Comparison of ENCODE assay signal across 16 mouse cellular contexts in genomic region chr5:105703286-105703655, GRCm38 (mm10). TPM values are rescaled to one million over a fixed set of nuclear protein-coding genes. Genes with fewer than 3 reads are reported as not detected.
DNase-seq lines count a peak whose midpoint lies in the region; ATAC-seq and TF ChIP-seq lines count a peak whose summit lies in the region.
"Had no signal": no experiment of that assay in that cellular context is flagged by ENCODE, and none has a peak within 500 bp of the region (broad histone marks: within the 10 kb centered on the region; RNA-seq: fewer than 3 reads in every experiment).

No protein-coding gene starts in this region.

- H3K9me3 ChIP-seq in hindbrain, embryonic 15.5 days = no peaks in the 10 kb centered on the region
- H3K9me3 ChIP-seq in hindbrain, embryonic 11.5 days (ENCODE audit: control insufficient read depth, low read length) = no peaks in the 10 kb centered on the region
- H3K9me3 ChIP-seq in MEL (replicated peaks; ENCODE audit: insufficient read depth, low read length) = no peaks in the 10 kb centered on the region
- H3K9me3 ChIP-seq in liver, embryonic 13.5 days (replicated peaks) = no peaks in the 10 kb centered on the region
- H3K9me3 ChIP-seq: hindbrain, embryonic 10.5 days; limb, embryonic 12.5 days; midbrain, embryonic 13.5 days; neural tube, embryonic 15.5 days had no signal

- no peak for TF ChIP-seq EP300 in MEL (IDR thresholded peaks at IDR 0.05; ENCODE audit: low read depth in 1 of 2, low read length in 2 of 2)

- H3K27ac ChIP-seq in hindbrain, embryonic 15.5 days (replicated peaks) = 0 out of 2 replicates have a peak overlapping the region, but pooled peaks have one; percentile 18
- no peak overlapping the region for H3K27ac ChIP-seq in hindbrain, embryonic 11.5 days (ENCODE audit: low read depth, low read length)
- peak overlapping the region; percentile 11; the same call in 1 of the 2 replicates for H3K27ac ChIP-seq in MEL (ENCODE audit: control insufficient read depth, low read depth, low read length)
- H3K27ac ChIP-seq in liver, embryonic 13.5 days = 0 out of 2 replicates have a peak overlapping the region, but pooled peaks have one; percentile 5
- H3K27ac ChIP-seq: hindbrain, embryonic 10.5 days; left cerebral cortex, adult 2 months; limb, embryonic 12.5 days; midbrain, embryonic 13.5 days; neural tube, embryonic 15.5 days had no signal

- peaks cover 61% of the 10 kb centered on the region for H3K4me1 ChIP-seq in hindbrain, embryonic 15.5 days (replicated peaks)
- H3K4me1 ChIP-seq in hindbrain, embryonic 11.5 days (replicated peaks; ENCODE audit: control insufficient read depth, insufficient read depth, low read length) = no peaks in the 10 kb centered on the region
- peaks cover 11 to 25% of the 10 kb centered on the region in 2 experiments for H3K4me1 ChIP-seq in MEL (ENCODE audit: control insufficient read depth in 1 of 2, insufficient read depth in 2 of 2, low read length in 2 of 2)
- H3K4me1 ChIP-seq in liver, embryonic 13.5 days (replicated peaks) = peaks cover 71% of the 10 kb centered on the region

- no peak for TF ChIP-seq RAD21 in MEL (IDR thresholded peaks at IDR 0.05; ENCODE audit: low read depth, low read length)

- no peak for TF ChIP-seq POLR2A in MEL (IDR thresholded peaks at IDR 0.05; ENCODE audit: control insufficient read depth in 1 of 2, insufficient read depth in 1 of 2, low read depth in 1 of 2, low read length in 2 of 2, poor library complexity in 1 of 2)

- 89% methylated on average over 11 of the region's 11 CpGs for WGBS in hindbrain, embryonic 15.5 days
- 91% methylated on average over 11 of the region's 11 CpGs for WGBS in hindbrain, embryonic 11.5 days
- WGBS in liver, embryonic 13.5 days (ENCODE audit: insufficient replicate concordance) = 70% methylated on average over 11 of the region's 11 CpGs

- H3K4me3 ChIP-seq in hindbrain, embryonic 15.5 days = no peak overlapping the region
- H3K4me3 ChIP-seq in hindbrain, embryonic 11.5 days (ENCODE audit: low read depth, low read length) = no peak overlapping the region
- no peak overlapping the region for H3K4me3 ChIP-seq in MEL (ENCODE audit: control insufficient read depth in 1 of 2, insufficient read depth in 1 of 2, low read depth in 2 of 2, low read length in 2 of 2)
- no peak overlapping the region for H3K4me3 ChIP-seq in liver, embryonic 13.5 days (replicated peaks)
- H3K4me3 ChIP-seq: hindbrain, embryonic 10.5 days; left cerebral cortex, adult 2 months; limb, embryonic 12.5 days; midbrain, embryonic 13.5 days; neural tube, embryonic 15.5 days had no signal

- no peak overlapping the region for H3K9ac ChIP-seq in hindbrain, embryonic 15.5 days
- no peak overlapping the region for H3K9ac ChIP-seq in hindbrain, embryonic 11.5 days (ENCODE audit: low read depth, low read length)
- no peak overlapping the region for H3K9ac ChIP-seq in MEL (ENCODE audit: control insufficient read depth, low read depth, low read length, poor library complexity, severe bottlenecking)
- no peak overlapping the region for H3K9ac ChIP-seq in liver, embryonic 13.5 days
- H3K9ac ChIP-seq: limb, embryonic 12.5 days; midbrain, embryonic 13.5 days; neural tube, embryonic 15.5 days had no signal

- H3K79me2 ChIP-seq in MEL (ENCODE audit: control insufficient read depth, insufficient read depth, low read length, poor library complexity) = peaks cover 8% of the 10 kb centered on the region

- H3K4me2 ChIP-seq in hindbrain, embryonic 15.5 days = no peak overlapping the region
- no peak overlapping the region for H3K4me2 ChIP-seq in hindbrain, embryonic 11.5 days (replicated peaks; ENCODE audit: low read depth, low read length)
- H3K4me2 ChIP-seq in liver, embryonic 13.5 days = no peak overlapping the region
- H3K4me2 ChIP-seq: limb, embryonic 12.5 days; midbrain, embryonic 13.5 days; neural tube, embryonic 15.5 days had no signal

- no peak for ATAC-seq in hindbrain, embryonic 15.5 days (ENCODE audit: low FRiP score, low read depth)
- ATAC-seq in hindbrain, embryonic 11.5 days (ENCODE audit: low FRiP score) = no peak
- ATAC-seq in liver, embryonic 13.5 days (ENCODE audit: low read depth) = no peak
- ATAC-seq: midbrain, embryonic 13.5 days had no signal

- no peak for TF ChIP-seq CTCF in MEL (IDR thresholded peaks at IDR 0.05 in 2 of 3, conservative IDR thresholded peaks at IDR 0.05 in 1 of 3; ENCODE audit: control insufficient read depth in 1 of 3, insufficient read depth in 1 of 3, low read depth in 2 of 3, low read length in 3 of 3, poor library complexity in 1 of 3, severe bottlenecking in 1 of 3)

- H3K27me3 ChIP-seq in hindbrain, embryonic 15.5 days = no peaks in the 10 kb centered on the region
- H3K27me3 ChIP-seq in hindbrain, embryonic 11.5 days (ENCODE audit: control insufficient read depth, insufficient read depth, low read length) = no peaks in the 10 kb centered on the region
- no peaks in the 10 kb centered on the region for H3K27me3 ChIP-seq in MEL (ENCODE audit: control insufficient read depth in 1 of 2, insufficient read depth in 2 of 2, low read length in 2 of 2)
- peaks cover 28% of the 10 kb centered on the region for H3K27me3 ChIP-seq in liver, embryonic 13.5 days
- H3K27me3 ChIP-seq: neural tube, embryonic 15.5 days had no signal

- no peak for DNase-seq in hindbrain, embryonic 11.5 days (ENCODE audit: low spot score)
- peak; percentile 53 to 59 for DNase-seq in lung, adult 18-20 months
- DNase-seq in lung, postnatal 10 days = no peak
- DNase-seq in MEL (ENCODE audit: low read depth, low spot score) = no peak
- DNase-seq in liver, embryonic 13.5 days = no peak
- DNase-seq in adrenal gland, postnatal 4 days (ENCODE audit: low spot score in 2 of 2) = no peak
- DNase-seq in thymus, postnatal 4 days = no peak
- DNase-seq: cerebellum, postnatal 10 days; heart, adult 18-20 months; right cerebral cortex, postnatal 25 days had no signal

- H3K36me3 ChIP-seq in hindbrain, embryonic 15.5 days = no peaks in the 10 kb centered on the region
- no peaks in the 10 kb centered on the region for H3K36me3 ChIP-seq in hindbrain, embryonic 11.5 days (ENCODE audit: control insufficient read depth, insufficient read depth, low read length)
- H3K36me3 ChIP-seq in MEL (ENCODE audit: control insufficient read depth in 1 of 2, insufficient read depth in 2 of 2, low read length in 2 of 2) = peaks cover 0 to 20% of the 10 kb centered on the region in 2 experiments; a peak in 2 of 4 replicates
- H3K36me3 ChIP-seq in liver, embryonic 13.5 days = no peaks in the 10 kb centered on the region
- H3K36me3 ChIP-seq: neural tube, embryonic 15.5 days had no signal

TF ChIP-seq in MEL, 35 proteins besides CTCF, POLR2A, EP300 and RAD21:
- TF ChIP-seq MYB (IDR thresholded peaks at IDR 0.05; ENCODE audit: low read depth, low read length) (no peak), RCOR1 (IDR thresholded peaks at IDR 0.05; ENCODE audit: low read depth, low read length) (no peak), MXI1 (IDR thresholded peaks at IDR 0.05; ENCODE audit: low read depth, low read length) (no peak), ZKSCAN1 (IDR thresholded peaks at IDR 0.05; ENCODE audit: low read depth, low read length) (no peak), KAT2A (conservative IDR thresholded peaks at IDR 0.05; ENCODE audit: low read depth, low read length) (no peak), NELFE (IDR thresholded peaks at IDR 0.05; ENCODE audit: low read depth, low read length) (no peak), TCF12 (IDR thresholded peaks at IDR 0.05; ENCODE audit: low read depth, low read length) (no peak), SMC3 (IDR thresholded peaks at IDR 0.05; ENCODE audit: low read depth, low read length) (no peak), ELF1 (IDR thresholded peaks at IDR 0.05; ENCODE audit: low read depth, low read length) (no peak), MAX (IDR thresholded peaks at IDR 0.05; ENCODE audit: low read length) (no peak), E2F4 (IDR thresholded peaks at IDR 0.05; ENCODE audit: borderline replicate concordance, low read depth, low read length) (no peak), USF1 (IDR thresholded peaks at IDR 0.05; ENCODE audit: low read depth, low read length) (no peak), MYC (IDR thresholded peaks at IDR 0.05; ENCODE audit: low read depth, low read length) (no peak), POLR2AphosphoS5 (IDR thresholded peaks at IDR 0.05; ENCODE audit: borderline replicate concordance, low read depth, low read length) (no peak), CHD2 (IDR thresholded peaks at IDR 0.05; ENCODE audit: low read length) (no peak), GABPA (IDR thresholded peaks at IDR 0.05; ENCODE audit: low read depth, low read length) (no peak), MAZ (IDR thresholded peaks at IDR 0.05; ENCODE audit: low read depth, low read length) (no peak), TAL1 (IDR thresholded peaks at IDR 0.05; ENCODE audit: low read length) (no peak)

RNA-seq across cellular contexts. Expression of gene Lrrc8d, which starts 3.5 kb away (rescaled TPM):
- 29.7 and 35.6 TPM in 2 replicates for polyA plus RNA-seq in hindbrain, embryonic 15.5 days (2015; fragmentation: Nextera tagmentation; extraction: Ambion mirVana)
- polyA plus RNA-seq in hindbrain, embryonic 11.5 days (2014; fragmentation: Nextera tagmentation; extraction: Ambion mirVana) = 24.7 and 25.1 TPM in 2 replicates
- 11.4 and 13.3 TPM in 2 replicates for total RNA-seq in MEL (2012; rRNA removed)
- polyA plus RNA-seq in MEL (2012; ENCODE audit: insufficient read depth in 1 of 2, insufficient read length in 2 of 2, low read depth in 1 of 2, low replicate concordance in 2 of 2, missing spikeins in 1 of 2) = 100 to 1,000 TPM in 1 of 2 experiments, 10 to 100 TPM in 1; 21.9 to 258 TPM
- polyA plus RNA-seq in liver, embryonic 13.5 days (2015; fragmentation: Nextera tagmentation; extraction: Ambion mirVana) = 9.4 and 11.4 TPM in 2 replicates
- 10 to 100 TPM; 83.9 to 89.6 TPM for total RNA-seq in adrenal gland, postnatal 4 days (2021)

Comparison
In these comparisons a context has a peak if more than half of its experiments do, and no peak if none do; other contexts are left out.
1. DNase-seq: peak in lung, adult 18-20 months (2 of 2); none in hindbrain, embryonic 11.5 days (single experiment), lung, postnatal 10 days (single experiment), MEL (single experiment), liver, embryonic 13.5 days (single experiment), adrenal gland, postnatal 4 days (0 of 2) and thymus, postnatal 4 days (single experiment).